Mouse (Mus musculus) testis, adult 2 months (tissue): ENCODE data around the gene Nexn. TPM values are rescaled to one million over a fixed set of nuclear protein-coding genes. Genes with fewer than 3 reads are reported as not detected.
A peak's percentile ranks its signal among the peaks of the same experiment; 100 is the strongest.

Experiments used
- H3K27ac ChIP-seq: fragments of 200-500 bp; 2 replicates; pipeline ENCODE4 v1.5.1; 2012; ENCODE audit warnings: low read depth, low read length; ENCODE audit not compliant: control insufficient read depth, insufficient read depth
- H3K27me3 ChIP-seq: fragments of 200-500 bp; 2 replicates; pipeline ENCODE4 v1.6.1; 2012; ENCODE audit warnings: mild to moderate bottlenecking, low read length, moderate library complexity; ENCODE audit not compliant: control insufficient read depth, insufficient read depth
- H3K36me3 ChIP-seq: fragments of 200-500 bp; 2 replicates; pipeline ENCODE4 v1.6.1; 2012; ENCODE audit warnings: mild to moderate bottlenecking, low read length; ENCODE audit not compliant: control insufficient read depth, insufficient read depth
- H3K4me1 ChIP-seq: fragments of 200-500 bp; 2 replicates; pipeline ENCODE4 v1.6.1; 2012; ENCODE audit warnings: low read length; ENCODE audit not compliant: control insufficient read depth, insufficient read depth
- H3K4me3 ChIP-seq: fragments of 200-500 bp; 2 replicates; pipeline ENCODE4 v1.5.1; 2012; ENCODE audit warnings: low read depth, mild to moderate bottlenecking, low read length, moderate library complexity, mixed read lengths; ENCODE audit not compliant: control insufficient read depth
- CTCF ChIP-seq: fragments of 200-500 bp; IDR thresholded peaks from 2 replicates; pipeline ENCODE4 v1.5.1; 2012; ENCODE audit warnings: low read depth, mild to moderate bottlenecking, inconsistent platforms, low read length, moderate library complexity; ENCODE audit not compliant: control insufficient read depth, insufficient read depth, insufficient replicate concordance
- POLR2A ChIP-seq: fragments of 200-500 bp; IDR thresholded peaks from 2 replicates; pipeline ENCODE4 v1.6.1; 2012; ENCODE audit warnings: low read depth, mild to moderate bottlenecking, inconsistent platforms, low read length, moderate library complexity; ENCODE audit not compliant: control insufficient read depth
- polyA plus RNA-seq: library from polyadenylated mRNA; depleted of rRNA; stranded (reverse); fragments of >200 nt; gene quantifications from 2 replicates; pipeline ENCODE4 v1.2.3, GENCODE M21; 2012

Nexn gene
- polyA plus RNA-seq, 1 experiment, result 0.81 TPM

DNA sequence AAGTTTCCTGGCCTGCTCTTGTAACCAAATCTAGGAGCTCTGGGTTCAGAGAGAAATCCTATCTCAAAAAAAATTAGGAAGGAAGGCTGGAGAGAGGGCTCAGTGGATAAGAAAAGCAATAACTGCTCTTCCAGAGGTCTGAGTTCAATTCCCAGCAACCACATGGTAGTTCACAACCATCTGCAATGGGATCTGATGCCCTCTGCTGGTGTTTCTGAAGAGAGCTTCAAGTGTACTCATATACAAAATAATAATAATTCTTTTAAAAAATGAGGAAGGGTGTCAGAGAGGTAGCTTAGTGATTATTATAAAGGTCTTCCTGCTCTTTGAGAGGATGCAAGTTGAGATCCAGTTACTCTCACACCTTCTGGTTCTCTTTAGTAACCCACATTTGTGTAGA is 41.2 kb downstream of the Nexn start:
- Histone ChIP-seq H3K4me1 (no peaks in the 10 kb centered on the region), H3K27ac (no peak overlapping the region), H3K4me3 (no peak overlapping the region), H3K27me3 (no peaks in the 10 kb centered on the region), H3K36me3 (peaks cover 4% of the 10 kb centered on the region)
- no peak for TF ChIP-seq POLR2A
- no peak for TF ChIP-seq CTCF

DNA sequence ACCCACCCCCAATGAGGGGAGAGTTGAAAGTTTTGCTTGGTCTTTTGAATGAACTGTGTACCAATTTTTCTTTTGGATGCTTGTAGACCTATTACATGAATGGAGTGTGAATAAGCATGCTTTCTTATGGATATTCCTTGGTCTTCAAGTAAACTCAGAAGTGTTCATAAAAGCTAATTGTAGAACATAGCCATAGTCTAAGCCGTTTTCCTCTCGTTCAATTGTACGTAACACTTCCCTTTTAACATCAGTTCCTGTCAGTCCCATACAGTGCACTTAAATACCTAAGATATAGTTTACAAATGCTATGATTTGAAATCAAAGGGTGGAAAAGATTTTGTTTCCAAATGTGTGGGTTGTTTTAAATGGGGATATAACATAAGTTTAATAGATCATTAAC is 52.7 kb downstream of the Nexn start:
- Histone ChIP-seq H3K36me3 (no peaks in the 10 kb centered on the region; the same call in 1 of the 2 replicates), H3K27me3 (no peaks in the 10 kb centered on the region), H3K4me3 (no peak overlapping the region), H3K4me1 (no peaks in the 10 kb centered on the region; the same call in 1 of the 2 replicates), H3K27ac (no peak overlapping the region)
- TF ChIP-seq POLR2A (no peak), CTCF (no peak)

- H3K36me3 ChIP-seq, result no peaks in the 10 kb centered on the region; the same call in 1 of the 2 replicates
- no peak for TF ChIP-seq CTCF
- TF ChIP-seq POLR2A, result no peak
Measured at GRCm38 (mm10) chr3:152211731-152212279, 54.3 kb downstream of the Nexn start.

GRCm38 (mm10) chr3:152210728-152211391 is 55.3 kb downstream of the Nexn start:
- no peaks in the 10 kb centered on the region; the same call in 1 of the 2 replicates for H3K36me3 ChIP-seq
- peaks cover 2% of the 10 kb centered on the region; the same call in 1 of the 2 replicates for H3K4me1 ChIP-seq
- TF ChIP-seq POLR2A, result no peak
- TF ChIP-seq CTCF, result no peak
- H3K27ac ChIP-seq, result peak overlapping the region; percentile 96
- H3K27me3 ChIP-seq, result no peaks in the 10 kb centered on the region
- H3K4me3 ChIP-seq, result peak overlapping the region; percentile 94

More at GRCm38 (mm10) chr3:152211731-152212279, 54.3 kb downstream of the Nexn start:
- peaks cover 2% of the 10 kb centered on the region; the same call in 1 of the 2 replicates for H3K4me1 ChIP-seq
- H3K27me3 ChIP-seq, result no peaks in the 10 kb centered on the region
- H3K27ac ChIP-seq, result peak overlapping the region; percentile 5; the same call in 1 of the 2 replicates
- peak overlapping the region; percentile 66 for H3K4me3 ChIP-seq

- no peaks in the 10 kb centered on the region for H3K27me3 ChIP-seq
- H3K4me3 ChIP-seq, result peak within 1 kb of the TSS; percentile 94
- H3K27ac ChIP-seq, result peak within 1 kb of the TSS; percentile 96
- TF ChIP-seq POLR2A (peak; percentile 97), CTCF (no peak)
- peaks cover 2% of the 10 kb centered on the region; the same call in 1 of the 2 replicates for H3K4me1 ChIP-seq
- no peaks in the 10 kb centered on the region; the same call in 1 of the 2 replicates for H3K36me3 ChIP-seq
Measured at GRCm38 (mm10) chr3:152209967-152210634, 56.0 kb downstream of the Nexn start, which contains the start of the genes Dnajb4 and Fubp1. Gene Dnajb4 (minus strand): TSS chr3:152210302. Gene Fubp1 (plus strand): TSS chr3:152210422.

DNA sequence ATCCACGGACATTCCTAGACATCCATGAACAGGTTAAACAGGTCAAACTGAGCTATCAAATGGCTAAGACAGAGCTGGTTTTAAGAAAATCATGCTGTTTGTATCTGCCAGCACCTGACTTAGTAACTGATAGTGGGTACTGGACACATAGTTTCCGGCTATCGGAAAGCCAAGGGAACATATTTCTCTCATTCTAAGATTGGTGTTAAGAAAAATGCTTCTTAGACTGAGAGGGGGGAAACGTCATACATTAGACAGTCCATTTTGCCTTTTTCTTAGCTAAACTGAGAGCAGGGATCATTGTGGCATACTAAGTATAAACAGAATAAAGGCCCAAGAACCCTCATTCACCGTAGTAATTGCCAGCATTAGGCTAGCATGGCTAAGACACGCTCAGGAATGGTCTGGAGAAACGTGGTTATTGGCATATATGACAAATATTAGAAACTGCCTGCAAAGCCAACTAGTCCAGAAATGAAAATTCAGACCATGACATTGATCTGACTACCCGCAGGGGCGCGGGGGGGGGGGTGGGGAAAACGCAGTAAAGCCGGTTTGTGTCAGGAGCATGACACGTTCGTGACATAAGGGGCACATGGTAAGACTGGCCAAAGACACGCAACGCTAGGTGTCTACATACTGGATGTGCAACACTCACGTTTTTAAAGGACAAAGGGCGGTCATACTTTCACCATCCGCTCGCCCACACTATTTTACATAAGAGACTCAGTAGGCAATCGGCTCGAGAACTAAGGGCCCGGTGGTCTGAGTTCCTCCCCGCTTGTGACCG is 56.8 kb downstream of the Nexn start:
- Histone ChIP-seq H3K27ac (peak overlapping the region; percentile 96), H3K4me1 (peaks cover 2% of the 10 kb centered on the region; the same call in 1 of the 2 replicates), H3K4me3 (peak overlapping the region; percentile 94), H3K36me3 (no peaks in the 10 kb centered on the region; the same call in 1 of the 2 replicates), H3K27me3 (no peaks in the 10 kb centered on the region)
- TF ChIP-seq CTCF (no peak), POLR2A (no peak)
